Mouse (Mus musculus) erythroblast, adult 5-6 weeks (primary cell): Measurements from ENCODE around the gene Btbd35f19. TPM values are rescaled to one million over a fixed set of nuclear protein-coding genes. Genes with fewer than 3 reads are reported as not detected.
"Not testable (repeated sequence)": the region's sequence is repeated elsewhere in the genome, so short reads cannot be mapped to it uniquely, and the experiment has no call there.

Experiments used
- ATAC-seq: replicated peaks from 2 replicates; pipeline ENCODE4 v1.8.0; 2016; ENCODE audit warnings: moderate number of reproducible peaks, mild to moderate bottlenecking, moderate TSS enrichment, inconsistent platforms; ENCODE audit not compliant: poor library complexity, low FRiP score, severe bottlenecking
- total RNA-seq, 2 experiments: library from RNA; stranded (forward) in 1 of 2; stranded (reverse) in 1 of 2; fragments of 150-400 nt in 1 of 2; fragments of 200-764, 138-1000 nt in 1 of 2; gene quantifications; 2 replicates each; pipeline versions ENCODE4 v1.2.3 to v1.2.4; 2015 to 2017; ENCODE audit warnings: low replicate concordance in 2 of 2

The Btbd35f19 gene
- total RNA-seq (2015; ENCODE audit: low replicate concordance) (not detected in 2 replicates), total RNA-seq (2017; ENCODE audit: low replicate concordance) (not detected in 2 replicates)

GRCm38 (mm10) chrX:31383818-31384217 lies at the start of gene Btbd35f19:
TSS of gene Btbd35f19 (minus strand) at chrX:31383918.
- not testable (repeated sequence) for ATAC-seq

DNA sequence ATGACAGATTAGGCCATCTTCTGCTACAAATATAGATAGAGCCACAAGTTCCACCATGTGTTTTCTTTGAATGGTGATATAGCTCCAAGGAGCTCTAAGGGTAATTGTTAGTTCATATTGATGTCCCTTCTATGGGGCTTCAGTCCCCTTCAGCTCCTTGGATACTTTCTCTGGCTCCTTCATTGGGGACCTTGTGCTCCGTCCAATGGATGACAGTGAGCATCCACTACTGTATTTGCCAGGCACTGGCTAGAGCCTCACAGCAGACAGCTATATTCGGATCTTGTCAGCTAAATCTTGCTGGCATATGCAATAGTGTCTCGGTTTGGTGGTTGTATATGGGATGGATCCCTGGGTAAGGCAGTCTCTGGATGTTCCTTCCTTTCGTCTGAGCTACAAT lies 41.8 kb downstream of the Btbd35f19 start:
- not testable (repeated sequence) for ATAC-seq

DNA sequence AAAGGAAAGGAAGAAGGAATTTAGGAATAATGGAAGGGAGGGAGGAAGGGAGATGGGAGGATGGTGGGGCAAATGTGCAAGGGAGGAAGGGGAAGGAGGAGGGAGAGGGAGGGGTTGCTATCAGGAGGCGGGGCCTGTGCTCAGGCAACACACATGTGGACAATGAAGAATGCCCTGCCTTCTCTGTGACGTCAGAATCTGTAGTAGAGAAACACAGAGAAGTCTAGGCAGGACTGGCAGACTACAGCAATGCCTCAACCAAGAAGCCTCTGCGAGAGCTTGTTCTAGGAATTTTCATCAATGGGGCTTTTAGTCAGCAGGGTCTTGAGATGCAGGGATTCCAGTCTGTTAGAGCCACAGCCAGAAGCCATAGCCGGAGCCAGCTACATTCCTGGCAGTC lies 47.6 kb downstream of the Btbd35f19 start, which contains the start of gene Btbd35f26:
Btbd35f26 (plus strand) TSS at position 301 of the 400 bp plus-strand sequence.
- ATAC-seq, result not testable (repeated sequence)

Other genes starting within 250 kb of the Btbd35f19 start
- not detected in 2 replicates for gene Spin2f, start 130.0 kb downstream of the Btbd35f19 start, total RNA-seq (2015; ENCODE audit: low replicate concordance)
- not detected in 2 replicates for gene Spin2f, start 130.0 kb downstream of the Btbd35f19 start, total RNA-seq (2017; ENCODE audit: low replicate concordance)
- gene Btbd35f26, start 47.5 kb downstream of the Btbd35f19 start, total RNA-seq (2015; ENCODE audit: low replicate concordance), result not detected in 2 replicates
- not detected in 2 replicates for gene Btbd35f26, start 47.5 kb downstream of the Btbd35f19 start, total RNA-seq (2017; ENCODE audit: low replicate concordance)
- not detected in 2 replicates for gene Gm21883, start 190.4 kb upstream of the Btbd35f19 start, total RNA-seq (2015; ENCODE audit: low replicate concordance)
- not detected in 2 replicates for gene Gm21883, start 190.4 kb upstream of the Btbd35f19 start, total RNA-seq (2017; ENCODE audit: low replicate concordance)
- not detected in 2 replicates for gene Spin2e, start 235.0 kb upstream of the Btbd35f19 start, total RNA-seq (2015; ENCODE audit: low replicate concordance)
- gene Spin2e, start 235.0 kb upstream of the Btbd35f19 start, total RNA-seq (2017; ENCODE audit: low replicate concordance), result not detected in 2 replicates